Mouse (Mus musculus): ENCODE measurements around the gene Itpr3.

The Itpr3 gene

GRCm38 (mm10) chr17:27038335-27039050, 18.6 kb upstream of the Itpr3 start:
- peak; percentile 17 for DNase-seq (ENCODE audit: extremely low spot score, low spot score)

DNA sequence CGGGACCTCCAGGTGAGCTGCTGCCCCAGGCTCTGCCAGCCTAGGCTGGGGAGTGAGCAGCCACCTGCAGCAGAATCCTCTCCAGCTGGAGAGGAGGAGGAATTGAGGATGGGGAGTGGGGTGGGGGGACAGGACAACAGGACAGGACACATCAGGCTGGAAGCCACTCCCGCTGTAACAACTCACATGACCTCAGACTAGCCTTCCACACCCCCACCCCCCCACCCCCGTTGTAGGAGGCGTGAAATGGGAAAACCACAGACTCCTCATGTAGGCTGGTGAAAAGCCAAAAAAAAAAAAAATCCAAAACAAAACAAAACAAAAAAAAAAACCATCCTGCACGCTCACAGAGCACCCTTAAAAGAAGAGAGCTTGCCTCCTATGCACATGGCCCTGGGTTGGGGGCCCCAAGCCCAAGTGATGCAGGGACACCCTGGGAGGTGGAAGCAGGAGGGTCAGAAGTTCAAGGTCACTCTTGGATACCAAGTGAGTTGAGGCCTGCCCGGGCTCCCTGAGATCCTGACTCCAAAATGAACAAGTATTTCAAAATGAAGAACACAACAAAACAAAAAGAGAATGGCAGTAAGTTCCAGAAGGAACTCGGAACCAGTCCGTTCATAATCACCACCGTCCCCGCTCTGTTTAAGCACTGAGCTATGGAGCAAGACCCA, 17.5 kb upstream of the Itpr3 start:
- no peak for DNase-seq (ENCODE audit: extremely low spot score, low spot score)

DNA sequence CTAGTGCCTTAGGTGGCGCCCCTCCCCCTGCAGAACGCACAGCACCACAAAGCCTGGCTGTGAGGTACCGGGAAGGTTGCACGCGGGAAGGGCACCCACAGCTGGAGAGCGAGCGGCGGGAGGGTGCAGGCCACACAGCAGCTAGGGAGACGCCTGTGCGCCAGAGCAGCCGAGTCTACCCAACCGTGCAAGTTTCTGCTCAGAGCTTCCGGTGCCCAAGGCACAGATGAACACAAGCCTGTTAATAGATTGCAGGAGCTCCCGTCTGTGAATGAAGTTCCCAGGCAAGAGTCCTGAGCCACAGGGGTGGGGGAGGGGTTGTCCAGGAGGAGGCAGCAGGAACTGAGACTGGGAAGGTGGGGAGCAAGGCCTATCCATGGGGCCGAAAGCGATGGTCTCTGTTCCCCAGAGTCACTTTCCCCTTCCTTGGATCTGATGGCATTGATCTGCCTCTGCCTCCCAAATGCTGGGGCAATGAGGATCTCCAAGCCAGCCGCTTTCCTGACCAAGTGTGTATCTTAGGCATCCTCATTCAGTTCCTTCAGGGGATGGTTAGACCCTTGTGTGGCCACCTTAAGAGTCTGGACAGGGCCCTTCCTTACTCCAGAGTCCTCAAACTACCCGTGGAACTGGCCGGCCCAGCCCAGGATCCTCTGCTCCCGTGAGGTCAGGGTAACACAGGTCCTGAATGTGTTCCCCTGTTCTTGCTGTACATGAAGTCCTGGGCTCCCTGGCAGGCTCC, 16.6 kb upstream of the Itpr3 start:
- peak; percentile 57 for DNase-seq (ENCODE audit: extremely low spot score, low spot score)

- DNase-seq (ENCODE audit: extremely low spot score, low spot score): no peak
Measured at GRCm38 (mm10) chr17:27041046-27041786, 15.9 kb upstream of the Itpr3 start.

DNA sequence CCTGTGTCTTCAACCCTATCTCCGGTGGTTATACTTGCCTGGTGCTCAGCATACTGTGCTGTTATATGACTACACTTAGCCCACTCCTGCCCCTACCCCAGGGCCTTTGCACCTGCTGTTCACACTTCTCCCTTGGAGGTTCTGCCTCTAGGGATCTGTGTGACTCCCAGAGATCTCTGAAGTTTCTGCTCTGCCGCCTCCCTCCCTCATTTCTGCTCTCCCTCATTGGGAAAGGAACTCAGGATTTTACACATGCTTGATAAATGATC, 15.4 kb upstream of the Itpr3 start:
- DNase-seq (ENCODE audit: extremely low spot score, low spot score): no peak

- no peak for DNase-seq (ENCODE audit: extremely low spot score, low spot score)
Measured at GRCm38 (mm10) chr17:27042840-27043239, 14.3 kb upstream of the Itpr3 start.

GRCm38 (mm10) chr17:27045164-27045563, 11.9 kb upstream of the Itpr3 start:
- no peak for DNase-seq (ENCODE audit: extremely low spot score, low spot score)

- DNase-seq (ENCODE audit: extremely low spot score, low spot score): no peak
Measured at GRCm38 (mm10) chr17:27047762-27048444, 9.2 kb upstream of the Itpr3 start.

DNA sequence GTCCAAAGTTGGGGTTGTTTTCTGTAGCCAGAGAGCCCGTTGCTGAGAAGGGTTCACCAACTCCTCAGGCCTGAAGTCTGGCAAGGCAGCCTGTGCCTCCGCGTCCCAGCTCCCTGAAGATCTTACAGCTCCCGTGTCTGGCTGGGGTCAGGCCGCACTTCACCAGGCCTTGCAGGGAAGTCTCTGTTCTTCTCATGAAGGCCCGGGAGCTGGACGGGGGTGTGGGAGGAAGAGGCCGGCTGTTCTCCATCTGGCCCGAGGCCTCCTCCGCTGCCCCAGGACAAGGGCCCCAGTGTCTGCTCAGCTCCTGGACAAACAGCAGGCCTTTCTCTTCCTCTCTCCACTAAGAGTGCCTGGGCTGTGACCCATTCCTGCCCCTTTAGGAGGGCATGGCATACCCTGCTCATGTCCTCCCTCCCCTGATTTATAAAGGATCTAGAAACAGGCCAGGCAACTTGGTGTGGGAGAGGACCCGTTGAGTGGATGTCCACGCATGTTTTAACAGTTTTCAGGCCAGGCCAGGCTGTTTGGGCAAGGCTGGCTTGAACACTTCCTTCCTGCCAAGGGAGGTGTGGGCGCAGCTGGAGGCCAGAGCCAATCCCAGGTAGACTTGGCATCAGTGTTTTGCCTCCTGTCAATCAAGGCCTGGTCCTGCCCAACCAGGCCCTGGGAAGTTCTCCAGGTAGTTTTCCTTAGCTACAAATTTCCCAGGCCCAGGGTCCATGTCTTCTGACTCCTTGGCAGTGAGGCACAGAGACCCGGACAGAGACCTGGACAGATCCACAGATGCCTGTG, 8.5 kb upstream of the Itpr3 start:
- peak; percentile 46 for DNase-seq (ENCODE audit: extremely low spot score, low spot score)

- DNase-seq (ENCODE audit: extremely low spot score, low spot score): no peak
Measured at GRCm38 (mm10) chr17:27050853-27051252, 6.3 kb upstream of the Itpr3 start.

GRCm38 (mm10) chr17:27051514-27051913, 5.6 kb upstream of the Itpr3 start:
- peak; percentile 42 for DNase-seq (ENCODE audit: extremely low spot score, low spot score)

DNA sequence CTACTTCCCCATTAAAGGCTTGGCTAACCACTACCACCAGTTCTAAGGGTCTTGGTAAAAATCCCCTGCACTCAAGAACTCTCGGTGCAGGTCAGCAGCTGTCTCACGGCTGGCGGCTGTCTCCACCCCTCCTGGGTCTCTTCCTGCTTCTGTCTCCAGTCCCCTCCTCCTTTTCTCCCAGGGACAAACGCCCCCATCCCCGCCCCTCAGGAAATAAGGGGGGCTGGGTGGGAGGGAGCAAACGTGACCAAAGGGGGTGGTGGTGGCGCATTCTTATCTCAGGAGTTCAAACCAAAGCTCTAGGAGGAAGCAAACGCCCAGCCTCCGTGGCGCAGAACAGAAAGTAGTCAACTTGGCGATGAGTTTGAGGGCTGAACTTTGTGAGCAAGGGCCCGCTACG, 934 bp upstream of the Itpr3 start:
- DNase-seq (ENCODE audit: extremely low spot score, low spot score): peak; percentile 73

GRCm38 (mm10) chr17:27057517-27058055, 482 bp downstream of the Itpr3 start:
- DNase-seq (ENCODE audit: extremely low spot score, low spot score): no peak

DNA sequence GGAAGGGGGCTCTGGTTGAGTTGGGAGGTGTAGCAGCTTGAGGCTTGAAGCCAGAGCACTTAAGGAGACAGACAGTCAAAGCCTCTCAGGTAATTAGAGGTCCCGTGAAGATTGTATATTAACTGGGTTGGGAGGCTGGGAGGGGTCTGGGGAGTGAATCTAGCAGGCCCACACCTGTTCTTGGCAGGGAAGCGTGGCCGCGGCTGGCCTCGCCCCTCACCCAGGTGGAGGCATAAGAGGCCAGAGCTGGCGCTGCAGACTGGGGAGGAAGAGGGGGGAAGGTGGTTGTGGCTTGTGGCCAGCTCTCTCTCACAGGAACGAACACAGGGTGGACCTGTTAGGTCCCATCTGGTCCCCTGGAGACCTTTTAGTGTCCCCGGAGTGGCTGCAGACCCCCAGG, 3.6 kb downstream of the Itpr3 start:
- no peak for DNase-seq (ENCODE audit: extremely low spot score, low spot score)

GRCm38 (mm10) chr17:27061727-27062126, 4.6 kb downstream of the Itpr3 start:
- no peak for DNase-seq (ENCODE audit: extremely low spot score, low spot score)

GRCm38 (mm10) chr17:27062684-27063083, 5.6 kb downstream of the Itpr3 start:
- no peak for DNase-seq (ENCODE audit: extremely low spot score, low spot score)

- no peak for DNase-seq (ENCODE audit: extremely low spot score, low spot score)
Measured at GRCm38 (mm10) chr17:27063717-27064116, 6.6 kb downstream of the Itpr3 start.

DNA sequence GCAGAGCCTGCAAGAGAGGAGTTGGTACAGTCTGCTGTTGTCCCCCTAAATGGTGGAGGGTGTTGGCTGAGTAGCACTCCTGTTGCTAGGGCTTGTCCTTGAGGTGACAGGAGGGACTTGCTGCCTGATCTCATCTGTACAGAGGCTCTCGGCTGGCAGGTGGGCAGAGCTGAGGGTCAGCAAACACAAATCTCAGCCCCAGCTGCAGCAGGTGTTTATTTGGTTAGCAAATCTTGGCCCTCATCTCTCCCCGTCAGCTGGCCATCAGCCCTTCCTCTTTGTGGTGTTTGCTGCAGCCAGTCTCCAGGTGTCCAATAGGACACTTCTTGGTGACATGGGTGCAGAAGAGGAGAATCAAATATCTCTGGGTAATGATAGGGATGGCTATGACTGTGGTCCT, 7.1 kb downstream of the Itpr3 start:
- DNase-seq (ENCODE audit: extremely low spot score, low spot score): no peak

DNA sequence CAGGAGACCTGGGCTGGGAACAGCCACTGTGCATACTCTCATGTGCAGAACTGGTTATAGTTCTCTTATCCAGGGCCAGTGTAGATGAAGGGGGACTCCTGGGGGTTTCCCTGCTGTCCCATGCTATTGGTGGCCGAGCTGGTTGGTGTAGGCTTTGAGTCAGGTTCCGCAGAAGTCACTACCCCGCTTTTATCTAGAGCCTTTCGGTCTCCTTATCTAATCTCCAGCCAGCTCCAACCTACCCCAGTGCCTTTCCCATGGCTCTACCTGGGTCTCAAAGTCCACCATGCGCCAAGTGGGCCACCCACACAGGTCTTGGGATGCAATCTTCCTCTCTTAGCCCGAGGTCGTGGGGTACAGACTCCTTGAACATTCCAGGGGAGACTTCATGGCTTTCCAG, 9.0 kb downstream of the Itpr3 start:
- no peak for DNase-seq (ENCODE audit: extremely low spot score, low spot score)

DNA sequence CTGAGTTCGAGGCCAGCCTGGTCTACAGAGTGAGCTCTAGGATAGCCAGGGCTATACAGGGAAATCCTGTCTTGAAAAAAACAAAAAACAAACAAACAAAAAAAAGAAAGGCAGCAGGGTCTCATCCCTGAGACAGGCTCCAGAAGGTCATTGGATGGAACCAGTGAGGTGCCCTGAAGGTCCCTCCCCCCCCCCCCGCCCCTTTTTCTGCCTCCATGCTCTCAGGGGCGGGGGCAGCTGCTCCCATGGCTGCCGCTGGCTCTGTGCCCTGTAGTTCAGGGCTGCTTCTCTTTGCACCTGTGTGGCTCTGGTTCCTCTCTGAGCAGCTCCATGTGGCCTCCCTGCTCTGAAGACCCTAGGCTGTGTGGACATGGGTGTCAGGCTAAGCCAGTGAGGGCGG, 12.0 kb downstream of the Itpr3 start:
- DNase-seq (ENCODE audit: extremely low spot score, low spot score): no peak
